Comparison of ENCODE assay signal across 8 mouse cellular contexts in the genomic region with DNA sequence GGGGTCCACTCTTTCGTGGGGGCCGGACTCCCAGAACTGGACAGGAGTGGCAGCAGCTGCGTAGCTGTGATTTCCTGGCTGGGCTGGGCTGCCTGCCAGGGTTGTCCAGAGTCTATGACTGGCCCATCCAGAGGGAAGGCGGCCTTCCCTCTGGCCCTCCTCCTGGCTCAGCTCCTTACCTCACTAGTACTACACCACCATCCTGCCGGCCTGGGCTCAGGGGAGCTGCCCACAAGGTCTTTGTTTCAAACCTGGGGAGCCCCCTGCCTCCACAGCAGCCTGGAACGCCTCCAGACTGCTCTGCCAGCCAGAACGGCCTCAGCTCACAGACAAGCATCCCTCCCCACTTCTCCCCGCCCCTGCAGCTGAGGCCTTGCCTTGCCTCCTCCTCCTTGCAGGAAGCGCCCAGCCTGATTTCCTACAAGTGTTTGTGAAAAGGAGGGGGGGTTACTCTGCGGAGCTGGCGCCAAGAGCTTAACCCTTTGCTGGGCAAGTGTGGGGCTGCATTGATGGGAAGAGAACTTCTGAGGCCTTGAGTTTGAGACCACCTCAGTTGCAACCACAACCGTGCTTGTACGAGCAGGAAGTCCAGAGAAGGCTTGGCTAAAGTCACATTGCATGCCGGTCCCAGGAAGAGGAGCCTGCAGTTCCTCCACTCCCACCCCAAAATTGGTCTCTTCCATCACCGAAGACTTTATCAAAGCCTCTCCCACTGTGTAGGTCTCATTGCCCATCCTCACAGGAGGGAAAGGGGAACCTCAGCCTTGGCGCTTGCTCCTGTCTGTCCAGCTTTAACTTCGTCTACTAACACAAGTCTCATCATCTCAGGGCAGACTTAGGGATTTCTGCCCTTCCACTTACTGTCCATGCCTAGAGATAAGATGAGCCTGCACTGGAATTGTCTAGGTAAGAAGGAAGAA. TPM values are rescaled to one million over a fixed set of nuclear protein-coding genes. Genes with fewer than 3 reads are reported as not detected.
A peak's percentile ranks its signal among the peaks of the same experiment; 100 is the strongest.
DNase-seq lines count a peak whose midpoint lies in the region; ATAC-seq and TF ChIP-seq lines count a peak whose summit lies in the region.

A gene (minus strand): TSS at position 315 of the 920 bp plus-strand sequence.

- H3K9me3 ChIP-seq in E14TG2a.4 (ENCODE audit: low read length): peaks cover 14% of the 10 kb centered on the region
- no peaks in the 10 kb centered on the region for H3K9me3 ChIP-seq in hindbrain, embryonic 12.5 days (replicated peaks)

- peak; percentile 60 to 71 for DNase-seq in cerebellum, postnatal 14 days
- peak; percentile 55 to 66 for DNase-seq in frontal cortex, postnatal 14 days (ENCODE audit: low spot score in 2 of 2)
- peak; percentile 49 to 61 for DNase-seq in layer of hippocampus, postnatal 25 days (ENCODE audit: extremely low spot score in 1 of 2, low spot score in 1 of 2)
- DNase-seq in lung, postnatal 14 days: peak; percentile 95
- peak; percentile 86 for DNase-seq in ovary, postnatal 36 days (ENCODE audit: low spot score)
- DNase-seq in thymus, postnatal 36 days: peak; percentile 83 to 90

- H3K4me1 ChIP-seq in E14TG2a.4 (replicated peaks; ENCODE audit: low read depth, low read length): peaks cover 37% of the 10 kb centered on the region
- H3K4me1 ChIP-seq in hindbrain, embryonic 12.5 days: peaks cover 60% of the 10 kb centered on the region

- no peak for TF ChIP-seq CTCF in E14TG2a.4 (conservative IDR thresholded peaks at IDR 0.05; ENCODE audit: low read length)

- ATAC-seq in hindbrain, embryonic 12.5 days (ENCODE audit: low FRiP score): peak; percentile 81

- no peaks in the 10 kb centered on the region for H3K27me3 ChIP-seq in E14TG2a.4 (ENCODE audit: insufficient read depth, low read length)
- H3K27me3 ChIP-seq in hindbrain, embryonic 12.5 days: no peaks in the 10 kb centered on the region

- H3K9ac ChIP-seq in hindbrain, embryonic 12.5 days: 0 out of 2 replicates have a peak within 1 kb of the TSS, but pooled peaks have one; percentile 4

- H3K4me3 ChIP-seq in E14TG2a.4 (replicated peaks; ENCODE audit: low read length): peak within 1 kb of the TSS; percentile 54
- H3K4me3 ChIP-seq in hindbrain, embryonic 12.5 days: peak within 1 kb of the TSS; percentile 16; the same call in 1 of the 2 replicates

- peak within 1 kb of the TSS; percentile 83 for H3K27ac ChIP-seq in hindbrain, embryonic 12.5 days

- peak within 1 kb of the TSS; percentile 39 for H3K4me2 ChIP-seq in hindbrain, embryonic 12.5 days (replicated peaks)

- H3K36me3 ChIP-seq in E14TG2a.4 (ENCODE audit: insufficient read depth, low read length): peaks cover 18% of the 10 kb centered on the region
- no peaks in the 10 kb centered on the region for H3K36me3 ChIP-seq in hindbrain, embryonic 12.5 days

- WGBS in hindbrain, embryonic 12.5 days: 20% methylated on average over 16 of the region's 17 CpGs

RNA-seq across cellular contexts. Expression of the gene that starts here (rescaled TPM):
- polyA plus RNA-seq in hindbrain, embryonic 12.5 days (2016; fragmentation: Nextera tagmentation; extraction: Ambion mirVana): 10.4 and 10.9 TPM in 2 replicates
- total RNA-seq in layer of hippocampus, postnatal 25 days (2021): 1 to 10 TPM; 2.6 to 4.4 TPM

Comparison
In these comparisons a context has a peak if more than half of its experiments do, and no peak if none do; other contexts are left out.
1. Peak in every context shown above with its lines: DNase-seq, ATAC-seq, H3K4me3 ChIP-seq and H3K27ac ChIP-seq.